8 mouse cellular contexts compared by ENCODE assay signal in genomic region chr9:119444738-119445429, GRCm38 (mm10). TPM values are rescaled to one million over a fixed set of nuclear protein-coding genes. Genes with fewer than 3 reads are reported as not detected.
DNase-seq lines count a peak whose midpoint lies in the region; ATAC-seq lines count a peak whose summit lies in the region.

Gene Exog (plus strand): TSS chr9:119444943.

- H3K27me3 ChIP-seq in hindbrain, embryonic 12.5 days: no peaks in the 10 kb centered on the region

- peaks cover 39% of the 10 kb centered on the region for H3K36me3 ChIP-seq in hindbrain, embryonic 12.5 days

- peak within 1 kb of the TSS; percentile 85 for H3K27ac ChIP-seq in hindbrain, embryonic 12.5 days

- peak within 1 kb of the TSS; percentile 89 for H3K9ac ChIP-seq in hindbrain, embryonic 12.5 days

- peak; percentile 92 for ATAC-seq in hindbrain, embryonic 12.5 days (ENCODE audit: low FRiP score)

- H3K4me1 ChIP-seq in hindbrain, embryonic 12.5 days: peaks cover 14% of the 10 kb centered on the region

- under 1% methylated on average over 52 of the region's 52 CpGs for WGBS in hindbrain, embryonic 12.5 days

- peak within 1 kb of the TSS; percentile 70 for H3K4me2 ChIP-seq in hindbrain, embryonic 12.5 days (replicated peaks)

- peak within 1 kb of the TSS; percentile 89 for H3K4me3 ChIP-seq in hindbrain, embryonic 12.5 days

- no peaks in the 10 kb centered on the region for H3K9me3 ChIP-seq in hindbrain, embryonic 12.5 days (replicated peaks)

- DNase-seq in MN1 (ENCODE audit: low spot score): peak; percentile 96
- peak; percentile 97 for DNase-seq in cerebellum, adult 9-10 months
- DNase-seq in frontal cortex, adult 2 months (ENCODE audit: extremely low spot score in 1 of 2, low spot score in 1 of 2): peak; percentile 95 to 100
- DNase-seq in layer of hippocampus, postnatal 14 days (ENCODE audit: low spot score in 2 of 2): peak; percentile 99
- peak; percentile 99 for DNase-seq in lung, postnatal 14 days
- DNase-seq in retina, adult 2 months (ENCODE audit: low read depth, low spot score): peak; percentile 87
- peak; percentile 97 for DNase-seq in thymus, postnatal 36 days

RNA-seq across cellular contexts. Expression of gene Exog, which starts in this region (rescaled TPM):
- 13.3 and 13.6 TPM in 2 replicates for polyA plus RNA-seq in frontal cortex, adult 2 months (2012; rRNA removed)
- polyA plus RNA-seq in hindbrain, embryonic 12.5 days (2016; fragmentation: Nextera tagmentation; extraction: Ambion mirVana): 42.7 and 43.7 TPM in 2 replicates
- total RNA-seq in layer of hippocampus, postnatal 14 days (2021): 10 to 100 TPM; 22.2 to 23.1 TPM

Comparison
In these comparisons a context has a peak if more than half of its experiments do, and no peak if none do; other contexts are left out.
1. Peak in every context shown above with its lines: DNase-seq, ATAC-seq, H3K4me3 ChIP-seq and H3K27ac ChIP-seq.